Mouse (Mus musculus) c-Kit-positive CD71-negative TER-119-negative erythroid progenitor cells, embryonic 14.5 days (primary cell): Measurements from ENCODE around the gene Usp10.

Experiments used
- DNase-seq: peaks from one replicate; pipeline ENCODE4 v3.0.0-alpha.2; 2013; ENCODE audit warnings: low read depth

Usp10 gene

GRCm38 (mm10) chr8:119960531-119961104 is 50.5 kb downstream of the Usp10 start:
- DNase-seq: no peak

- DNase-seq: no peak
Measured at GRCm38 (mm10) chr8:119964859-119965258, 54.7 kb downstream of the Usp10 start.

GRCm38 (mm10) chr8:119967435-119967834 is 57.3 kb downstream of the Usp10 start:
- no peak for DNase-seq

DNA sequence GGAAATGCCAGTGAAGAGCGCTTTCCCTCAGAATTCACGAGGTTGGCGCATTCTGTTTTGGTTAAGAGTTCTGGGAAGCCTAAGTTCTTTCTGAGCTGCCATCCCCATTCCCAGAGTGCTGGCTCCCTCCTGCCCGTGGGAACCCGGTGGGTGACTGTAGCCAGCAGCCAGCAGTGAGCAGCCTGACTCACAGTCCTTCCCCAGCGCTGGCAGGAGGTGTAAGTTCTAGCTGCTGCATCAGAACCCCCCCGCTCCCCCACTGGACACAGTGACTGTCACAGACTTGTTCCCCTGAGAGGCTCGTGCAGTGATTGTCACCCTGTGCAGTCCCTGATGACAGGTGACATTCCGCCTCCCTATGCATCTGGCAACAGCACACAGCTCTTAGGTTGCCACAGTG is 60.0 kb downstream of the Usp10 start:
- no peak for DNase-seq

- DNase-seq: peak; percentile 22
Measured at GRCm38 (mm10) chr8:119972558-119972957, 62.4 kb downstream of the Usp10 start.

- DNase-seq: peak; percentile 13
Measured at GRCm38 (mm10) chr8:119978770-119979381, 68.7 kb downstream of the Usp10 start.

- DNase-seq: no peak
Measured at GRCm38 (mm10) chr8:119981253-119981652, 71.1 kb downstream of the Usp10 start.

GRCm38 (mm10) chr8:119984085-119984484 is 73.9 kb downstream of the Usp10 start:
- no peak for DNase-seq

- DNase-seq: no peak
Measured at GRCm38 (mm10) chr8:119986174-119986573, 76.0 kb downstream of the Usp10 start.

DNA sequence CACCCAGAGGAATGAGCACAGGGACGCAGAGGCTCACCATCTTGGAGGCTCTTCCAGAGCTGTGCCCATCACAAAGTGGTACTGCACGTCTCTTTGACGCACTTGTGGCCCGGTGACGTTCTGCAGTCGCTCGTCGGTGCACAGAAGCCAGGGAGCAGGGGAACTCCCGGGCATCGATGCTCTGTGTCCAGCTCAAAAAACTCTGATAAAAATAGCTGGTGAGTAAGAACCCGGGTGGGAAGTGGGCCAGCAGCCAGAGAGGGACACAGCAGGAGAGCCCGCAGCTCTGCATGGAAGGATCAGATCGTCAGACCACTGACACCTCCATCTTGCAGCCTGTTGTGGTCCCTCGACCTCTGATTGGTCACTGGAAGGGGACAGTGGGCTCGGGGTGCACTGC is 77.9 kb downstream of the Usp10 start:
- DNase-seq: no peak

DNA sequence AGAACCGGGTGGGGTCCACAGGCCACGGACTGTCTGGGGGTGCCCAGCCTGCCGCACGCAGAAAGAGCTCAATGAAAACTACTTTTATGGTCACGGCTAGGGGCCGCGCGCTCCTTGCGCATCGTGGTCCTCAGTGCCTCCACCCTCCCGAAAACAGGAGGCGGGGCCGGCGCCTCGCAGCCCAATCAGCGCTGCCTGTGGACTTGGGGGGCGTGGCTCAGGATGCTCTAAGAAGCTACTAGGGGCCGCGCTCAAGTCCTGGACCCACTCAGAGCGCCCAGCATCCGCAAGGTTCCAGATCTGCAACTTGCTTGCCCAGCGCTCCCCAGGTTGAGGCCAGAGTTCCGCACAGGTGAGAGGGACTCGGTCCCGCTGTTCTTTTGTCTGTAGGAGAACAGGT is 82.1 kb downstream of the Usp10 start, which contains the start of gene Crispld2:
Gene Crispld2 (plus strand): TSS at position 190 of the 400 bp plus-strand sequence.
- peak; percentile 64 for DNase-seq

GRCm38 (mm10) chr8:119994114-119994513 is 84.0 kb downstream of the Usp10 start:
- no peak for DNase-seq

GRCm38 (mm10) chr8:119994556-119994955 is 84.4 kb downstream of the Usp10 start:
- no peak for DNase-seq

DNA sequence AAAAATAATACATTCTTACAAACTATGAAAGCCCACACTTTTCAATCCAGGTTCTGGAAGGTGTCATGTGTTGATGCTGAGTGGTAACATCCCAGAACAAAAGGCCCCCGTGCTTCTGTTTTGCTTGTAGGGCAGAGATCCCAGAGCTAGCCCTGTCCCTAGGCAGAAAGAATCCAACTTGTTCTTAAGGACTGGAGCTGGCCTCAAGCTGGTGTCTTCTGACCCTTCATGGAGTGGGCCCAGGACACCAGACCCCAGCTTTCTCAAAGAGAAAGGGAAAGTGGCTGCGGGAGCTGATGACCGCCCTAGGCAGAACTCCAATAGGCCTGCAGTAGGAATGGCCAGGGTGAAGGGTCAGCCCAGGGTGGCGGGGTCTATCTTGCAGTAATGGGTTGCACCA is 87.1 kb downstream of the Usp10 start:
- DNase-seq: no peak

DNA sequence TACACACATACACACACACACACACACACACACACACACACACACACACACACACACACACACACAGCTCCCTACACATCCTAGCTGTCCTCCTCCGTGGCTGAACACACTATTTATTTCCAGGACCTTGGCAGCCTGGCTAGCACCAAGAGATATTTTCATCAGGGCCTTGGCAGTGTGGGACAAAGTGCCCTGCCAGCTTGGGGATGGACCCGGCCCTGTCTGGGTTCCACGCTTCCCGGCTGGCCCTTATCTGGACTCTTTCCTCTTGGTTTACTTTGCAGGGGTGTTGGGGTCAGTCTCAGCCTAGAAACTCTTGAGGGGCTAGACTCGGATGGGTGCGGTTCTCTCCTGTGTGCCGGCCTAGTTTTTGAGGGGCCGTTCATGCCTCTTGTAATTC is 90.3 kb downstream of the Usp10 start:
- no peak for DNase-seq

- DNase-seq: no peak
Measured at GRCm38 (mm10) chr8:120001712-120002111, 91.6 kb downstream of the Usp10 start.

DNA sequence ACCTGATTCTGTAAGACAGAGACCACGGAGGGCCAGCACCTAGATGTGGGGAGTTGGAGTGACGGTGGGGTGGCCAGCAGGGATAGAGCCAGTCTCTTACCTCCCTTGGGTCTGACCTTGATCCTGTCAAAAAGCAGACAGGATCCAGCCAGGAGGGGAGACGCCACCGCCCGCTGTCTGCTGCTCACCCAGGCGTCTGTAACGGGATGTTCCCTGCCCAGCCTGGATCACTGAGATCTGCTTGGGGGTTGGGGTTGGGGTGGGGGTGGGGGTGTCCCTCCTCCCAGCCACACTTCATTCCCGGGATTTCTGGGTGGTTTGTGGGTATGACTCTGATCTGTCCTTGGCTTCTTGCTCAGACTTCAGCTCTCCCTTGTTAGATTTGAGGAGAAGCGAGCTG is 92.2 kb downstream of the Usp10 start:
- no peak for DNase-seq

DNA sequence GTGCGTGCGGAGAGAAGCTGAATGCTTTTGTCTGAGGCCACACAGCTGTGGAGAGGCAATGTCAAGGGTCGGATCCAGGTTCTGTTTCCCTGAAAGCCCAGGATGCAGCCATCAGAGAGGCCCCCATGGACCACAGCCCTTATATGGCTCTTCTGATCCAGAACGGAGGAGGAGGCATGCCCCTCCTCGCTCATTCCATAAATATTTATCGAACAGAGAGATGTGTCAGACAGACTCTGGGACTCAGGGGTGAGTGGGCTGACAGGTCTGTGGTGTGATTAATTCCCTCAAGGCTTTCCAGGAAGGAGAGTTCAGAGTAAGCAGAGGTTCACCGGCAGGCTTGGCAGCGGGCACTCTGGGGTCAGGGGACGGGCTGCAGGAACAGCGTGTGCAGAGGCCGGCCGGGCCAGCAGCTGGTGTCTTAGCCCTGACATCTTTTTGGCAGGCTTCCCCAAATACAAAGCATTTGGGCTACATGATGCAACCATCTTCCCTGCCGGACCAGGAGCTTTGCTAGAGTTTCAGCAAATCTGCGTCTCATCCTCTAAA is 94.1 kb downstream of the Usp10 start:
- DNase-seq: no peak

DNA sequence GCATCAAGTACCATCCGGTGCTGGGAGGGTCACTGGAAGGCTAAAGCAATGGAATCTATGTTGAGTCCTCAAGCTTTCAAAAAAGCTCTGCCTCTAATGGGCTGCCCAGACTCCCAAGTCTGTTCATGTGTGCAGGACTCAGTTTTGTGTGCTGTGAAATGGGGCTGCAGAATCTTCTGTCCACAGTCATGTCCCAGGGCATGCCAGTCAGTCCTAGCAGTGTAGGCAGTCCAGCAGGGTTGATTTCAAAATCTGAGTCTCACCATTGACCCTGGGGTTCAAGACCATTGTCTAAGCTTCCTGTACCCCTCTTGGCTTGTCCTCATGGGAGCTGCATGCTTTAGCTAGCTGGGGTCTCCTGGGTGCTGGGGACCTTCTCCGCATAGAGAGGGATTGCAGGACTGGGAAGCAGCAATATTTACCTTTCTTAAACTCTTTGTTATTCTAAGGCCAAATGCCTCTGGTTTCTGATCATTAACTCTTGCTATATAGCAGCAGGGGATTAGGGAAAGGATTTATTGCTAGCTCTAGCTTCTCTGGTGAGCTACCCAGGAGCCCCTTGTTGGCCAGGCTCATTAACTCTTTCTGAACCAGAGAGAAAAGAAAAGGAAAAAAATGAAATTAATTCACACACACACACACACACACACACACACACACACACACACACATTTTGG is 94.7 kb downstream of the Usp10 start:
- no peak for DNase-seq

DNA sequence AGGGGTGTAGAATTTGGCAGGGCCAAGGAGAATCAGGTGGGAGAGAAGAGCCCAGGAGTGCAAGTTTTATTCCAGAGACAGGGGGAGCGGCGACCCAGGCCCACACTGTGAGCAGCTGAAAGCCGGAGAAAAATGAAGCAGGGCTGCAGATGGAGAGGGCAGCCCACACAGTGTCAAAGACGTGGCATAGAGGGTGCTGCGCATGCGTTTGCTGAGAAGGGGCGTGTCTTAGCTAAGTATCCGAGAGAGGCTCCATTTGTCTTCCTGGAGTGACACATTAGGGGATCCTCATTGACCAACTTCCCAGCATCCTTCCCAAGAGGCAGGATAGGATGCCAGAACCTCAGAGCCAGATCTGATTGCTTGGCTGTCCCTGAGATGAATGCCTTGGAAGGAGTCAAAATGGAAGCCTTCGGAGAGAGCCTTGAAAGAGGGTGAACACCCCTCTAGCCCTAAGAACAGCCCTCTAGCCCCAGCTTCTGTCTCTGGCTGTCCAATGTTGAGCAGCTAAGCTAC is 96.5 kb downstream of the Usp10 start:
- no peak for DNase-seq
